Mouse (Mus musculus) CH12.LX (cell line): ENCODE data around the gene Tdp1. TPM values are rescaled to one million over a fixed set of nuclear protein-coding genes. Genes with fewer than 3 reads are reported as not detected.

Experiments used
- DNase-seq: peaks from one replicate; pipeline ENCODE4 v3.0.0-alpha.2; 2013; ENCODE audit errors: extremely low read depth
- H3K27ac ChIP-seq: 2 replicates; pipeline ENCODE4 v1.5.1; 2012; ENCODE audit warnings: low read depth, mild to moderate bottlenecking, control low read depth, moderate library complexity; ENCODE audit not compliant: insufficient read depth
- H3K27me3 ChIP-seq: replicated peaks from 2 replicates; pipeline ENCODE3; 2012; ENCODE audit warnings: inconsistent platforms
- H3K36me3 ChIP-seq, 2 experiments: replicated peaks in 1 of 2; 2 replicates each; pipeline versions ENCODE3 to v1.6.1; 2012; ENCODE audit warnings: inconsistent platforms in 1 of 2, low read length in 1 of 2, mild to moderate bottlenecking in 1 of 2, mixed read lengths in 1 of 2, moderate library complexity in 1 of 2; ENCODE audit not compliant: control insufficient read depth in 1 of 2, insufficient read depth in 1 of 2
- H3K4me1 ChIP-seq, 2 experiments: 2 replicates each; pipeline ENCODE4 v1.6.1; 2012; ENCODE audit warnings: inconsistent platforms in 1 of 2, moderate library complexity in 1 of 2; ENCODE audit not compliant: insufficient read depth in 2 of 2, control insufficient read depth in 1 of 2
- H3K4me2 ChIP-seq: 2 replicates; pipeline ENCODE4 v1.6.1; 2012; ENCODE audit warnings: low read depth, mild to moderate bottlenecking, control low read depth; ENCODE audit not compliant: poor library complexity, insufficient read depth, severe bottlenecking
- H3K4me3 ChIP-seq, 3 experiments: fragments of 150-350 bp in 1 of 3; sonication (generic) in 1 of 3; replicated peaks in 1 of 3; 2 replicates each; pipeline versions ENCODE3 to v1.5.1; 2011 to 2012; ENCODE audit warnings: low read depth in 2 of 3, low read length in 2 of 3, mild to moderate bottlenecking in 2 of 3, moderate library complexity in 2 of 3, control low read depth in 1 of 3, improper control_type of control experiment in 1 of 3, inconsistent platforms in 1 of 3, mixed read lengths in 1 of 3; ENCODE audit not compliant: poor library complexity in 1 of 3
- H3K79me2 ChIP-seq: replicated peaks from 2 replicates; pipeline ENCODE4 v1.6.1; 2012; ENCODE audit warnings: mild to moderate bottlenecking, moderate library complexity; ENCODE audit not compliant: control insufficient read depth, poor library complexity, insufficient read depth, severe bottlenecking; ENCODE audit errors: extremely low read depth
- H3K9ac ChIP-seq: 2 replicates; pipeline ENCODE4 v1.6.1; 2012; ENCODE audit warnings: low read depth, mild to moderate bottlenecking, control low read depth, moderate library complexity; ENCODE audit not compliant: insufficient read depth
- H3K9me3 ChIP-seq: replicated peaks from 2 replicates; pipeline ENCODE3; 2012; ENCODE audit warnings: low read length, inconsistent platforms, mixed read lengths
- BHLHE40 ChIP-seq: IDR thresholded peaks from 2 replicates; pipeline ENCODE4 v1.6.1; 2011; ENCODE audit warnings: mild to moderate bottlenecking, low read depth, low read length, improper control_type of control experiment
- CTCF ChIP-seq, 2 experiments: IDR thresholded peaks in 1 of 2; conservative IDR thresholded peaks in 1 of 2; 2 replicates each; pipeline ENCODE4 v1.5.1; 2011 to 2012; ENCODE audit warnings: low read depth in 2 of 2, low read length in 2 of 2, improper control_type of control experiment in 1 of 2, inconsistent platforms in 1 of 2, mild to moderate bottlenecking in 1 of 2, moderate library complexity in 1 of 2
- ELF1 ChIP-seq: IDR thresholded peaks from 2 replicates; pipeline ENCODE4 v1.6.1; 2014; ENCODE audit warnings: low read depth, mild to moderate bottlenecking, inconsistent platforms, low read length, improper control_type of control experiment
- EP300 ChIP-seq: IDR thresholded peaks from 2 replicates; pipeline ENCODE4 v1.6.1; 2011; ENCODE audit warnings: low read length, improper control_type of control experiment
- IRF4 ChIP-seq: IDR thresholded peaks from 2 replicates; pipeline ENCODE4 v1.6.1; 2014; ENCODE audit warnings: low read depth, mild to moderate bottlenecking, inconsistent platforms, low read length, improper control_type of control experiment
- JUND ChIP-seq: conservative IDR thresholded peaks from 2 replicates; pipeline ENCODE4 v1.6.1; 2011; ENCODE audit warnings: low read depth, low read length, improper control_type of control experiment
- KAT2A ChIP-seq: IDR thresholded peaks from 2 replicates; pipeline ENCODE4 v1.6.1; 2012; ENCODE audit warnings: low read length, improper control_type of control experiment, inconsistent platforms; ENCODE audit not compliant: insufficient replicate concordance
- MAZ ChIP-seq: IDR thresholded peaks from 2 replicates; pipeline ENCODE4 v1.6.1; 2012; ENCODE audit warnings: low read depth, mild to moderate bottlenecking, inconsistent platforms, low read length, improper control_type of control experiment, moderate library complexity
- MEF2A ChIP-seq: IDR thresholded peaks from 2 replicates; pipeline ENCODE4 v1.6.1; 2014; ENCODE audit warnings: low read depth, mild to moderate bottlenecking, inconsistent platforms, low read length, improper control_type of control experiment, borderline replicate concordance
- NELFE ChIP-seq: IDR thresholded peaks from 2 replicates; pipeline ENCODE4 v1.6.1; 2011; ENCODE audit warnings: low read depth, low read length, improper control_type of control experiment
- POLR2A ChIP-seq: IDR thresholded peaks from 2 replicates; pipeline ENCODE4 v1.6.1; 2011; ENCODE audit warnings: low read depth, mild to moderate bottlenecking, improper control_type of control experiment, low read length
- RAD21 ChIP-seq: IDR thresholded peaks from 2 replicates; pipeline ENCODE4 v1.6.1; 2011; ENCODE audit warnings: low read depth, mild to moderate bottlenecking, low read length, improper control_type of control experiment, moderate library complexity
- RCOR1 ChIP-seq: conservative IDR thresholded peaks from 2 replicates; pipeline ENCODE4 v1.6.1; 2012; ENCODE audit warnings: low read depth, mild to moderate bottlenecking, inconsistent platforms, low read length, improper control_type of control experiment
- SIN3A ChIP-seq: IDR thresholded peaks from 2 replicates; pipeline ENCODE4 v1.6.1; 2012; ENCODE audit warnings: low read length, improper control_type of control experiment, inconsistent platforms
- SMC3 ChIP-seq: IDR thresholded peaks from 2 replicates; pipeline ENCODE4 v1.6.1; 2011; ENCODE audit warnings: low read depth, low read length, improper control_type of control experiment
- TCF12 ChIP-seq: IDR thresholded peaks from 2 replicates; pipeline ENCODE4 v1.6.1; 2014; ENCODE audit warnings: low read depth, mild to moderate bottlenecking, inconsistent platforms, low read length, improper control_type of control experiment
- UBTF ChIP-seq: IDR thresholded peaks from 2 replicates; pipeline ENCODE4 v1.6.1; 2012; ENCODE audit warnings: low read depth, mild to moderate bottlenecking, inconsistent platforms, low read length, improper control_type of control experiment, moderate library complexity
- USF2 ChIP-seq: conservative IDR thresholded peaks from 2 replicates; pipeline ENCODE4 v1.6.1; 2011; ENCODE audit warnings: low read depth, low read length, improper control_type of control experiment
- ZC3H11A ChIP-seq: IDR thresholded peaks from 2 replicates; pipeline ENCODE4 v1.6.1; 2012; ENCODE audit warnings: low read depth, mild to moderate bottlenecking, inconsistent platforms, low read length, improper control_type of control experiment
- ZKSCAN1 ChIP-seq: IDR thresholded peaks from 2 replicates; pipeline ENCODE4 v1.6.1; 2012; ENCODE audit warnings: low read depth, inconsistent platforms, low read length, improper control_type of control experiment, borderline replicate concordance
- dilution Hi-C: fragments of 300-500 bp; cut with MboI; formaldehyde crosslinking; loops from 2 replicates; pipeline ENCODE4 v1.14.3; 2020; ENCODE audit warnings: low sequenced_read_pairs; ENCODE audit not compliant: extremely low pct_unique_long_range_greater_than_20kb, extremely low pct_ligation_motif_present
- in situ Hi-C: fragments of 300-500 bp; cut with MboI; formaldehyde crosslinking; loops from 3 replicates; pipeline ENCODE4 v1.14.3; 2019; ENCODE audit warnings: low sequenced_read_pairs, low pct_ligation_motif_present, low pct_unique_long_range_greater_than_20kb, mixed read lengths
- polyA plus RNA-seq: library from polyadenylated mRNA; unstranded; fragments of >175 nt; gene quantifications from 2 replicates; pipeline ENCODE4 v1.2.1, GENCODE M21; 2012; ENCODE audit warnings: low read depth; ENCODE audit not compliant: insufficient read length
- total RNA-seq, 2 experiments: library from RNA; depleted of rRNA; stranded (reverse); fragments of 300-350 nt in 1 of 2; fragments of >200 nt in 1 of 2; gene quantifications; 2 replicates each; pipeline ENCODE4 v1.2.3; 2012 to 2014

Tdp1 gene
- total and polyA plus RNA-seq, 3 experiments = 16.9 to 53.7 (median 27.4) TPM

DNA sequence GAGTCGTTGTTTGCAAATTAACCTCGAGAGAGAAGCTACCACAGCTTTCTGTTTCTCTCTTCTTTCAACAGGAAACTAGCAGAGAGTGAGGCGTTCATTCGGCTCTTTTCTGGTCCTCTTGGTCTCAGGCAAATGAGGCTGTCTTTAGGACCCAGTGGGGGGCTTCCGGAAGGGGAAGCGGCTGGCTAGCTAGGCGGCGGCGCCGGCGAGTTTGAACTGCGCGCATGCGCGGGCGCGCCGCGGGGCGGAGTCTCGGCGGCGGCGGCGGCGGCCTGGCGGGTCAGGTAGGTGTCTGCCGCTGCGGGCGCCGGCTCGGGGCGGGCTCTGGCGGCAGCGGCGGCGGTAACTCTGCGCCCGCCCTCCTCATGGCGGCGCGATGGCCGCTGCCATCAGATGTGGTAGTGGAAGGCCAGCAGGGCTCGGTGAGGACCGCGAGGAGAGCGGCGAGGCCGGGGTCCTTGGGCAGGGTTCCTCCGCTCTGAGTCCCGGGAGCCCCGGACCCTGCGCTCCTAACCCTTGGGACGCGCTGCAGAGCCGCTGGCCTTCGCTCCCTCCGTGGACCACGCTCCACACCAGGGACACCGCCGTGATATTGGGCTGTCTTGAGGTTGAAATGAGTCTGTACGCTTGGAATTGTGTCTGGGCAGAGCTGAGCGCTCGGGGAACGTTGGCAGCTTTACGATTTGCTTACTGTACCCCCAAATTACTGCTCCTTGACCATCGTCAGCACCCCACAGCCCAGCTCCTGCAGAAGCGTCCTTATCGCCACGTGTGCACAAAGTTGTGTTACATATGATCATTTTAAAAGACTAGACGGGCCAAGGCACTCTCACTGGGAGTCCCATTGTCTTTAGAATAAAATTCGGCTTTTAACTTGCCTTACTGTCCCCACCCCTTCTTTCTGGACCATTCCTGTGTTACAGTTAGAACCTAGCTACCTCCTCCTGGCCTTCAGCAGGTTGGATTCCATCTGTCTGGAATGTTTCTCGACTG, at the start of gene Tdp1, which contains the start of gene Efcab11 (continued):
- peak; percentile 93 for TF ChIP-seq TCF12

- H3K36me3 ChIP-seq = peaks cover 4 to 44% of the 10 kb centered on the region in 2 experiments
- no peaks in the 10 kb centered on the region for H3K27me3 ChIP-seq
- peaks cover 4% of the 10 kb centered on the region for H3K9me3 ChIP-seq
- peak; percentile 27 for DNase-seq
- H3K4me1 ChIP-seq = peaks cover 0 to 5% of the 10 kb centered on the region in 2 experiments; a peak in 2 of 4 replicates
- TF ChIP-seq KAT2A = no peak
- no peak for TF ChIP-seq SIN3A
- no peak for TF ChIP-seq ELF1
- TF ChIP-seq CTCF (conservative IDR thresholded peaks at IDR 0.05 in 1 of 2, IDR thresholded peaks at IDR 0.05 in 1 of 2; ENCODE audit: low read depth in 2 of 2, low read length in 2 of 2) = no peak
- no peak for TF ChIP-seq SMC3
- TF ChIP-seq ZC3H11A = no peak
- no peak for TF ChIP-seq MEF2A
- TF ChIP-seq EP300 = no peak
- TF ChIP-seq UBTF = no peak
- no peak for TF ChIP-seq NELFE
- no peak for TF ChIP-seq RAD21
- TF ChIP-seq MAZ = no peak
- no peak for TF ChIP-seq BHLHE40
- no peak for TF ChIP-seq RCOR1
- no peak for TF ChIP-seq ZKSCAN1
- TF ChIP-seq USF2 = no peak
- TF ChIP-seq IRF4 = no peak
- no peak for TF ChIP-seq POLR2A
- no peak for TF ChIP-seq JUND
- H3K9ac ChIP-seq = no peak overlapping the region
- H3K79me2 ChIP-seq = no peaks in the 10 kb centered on the region
- no peak overlapping the region for H3K27ac ChIP-seq
- in situ Hi-C loops (no loop called here), dilution Hi-C loops (no loop called here)
- H3K4me3 ChIP-seq = no peak overlapping the region
- no peak overlapping the region for H3K4me2 ChIP-seq
Observed at GRCm38 (mm10) chr12:99836404-99837131, 47.7 kb upstream of the Tdp1 start.
